Mouse (Mus musculus): ENCODE measurements around the gene Mogs.

Mogs gene

GRCm38 (mm10) chr6:83147280-83147679 lies 32.0 kb downstream of the Mogs start:
- no peak for DNase-seq (ENCODE audit: low read depth, low spot score)

DNA sequence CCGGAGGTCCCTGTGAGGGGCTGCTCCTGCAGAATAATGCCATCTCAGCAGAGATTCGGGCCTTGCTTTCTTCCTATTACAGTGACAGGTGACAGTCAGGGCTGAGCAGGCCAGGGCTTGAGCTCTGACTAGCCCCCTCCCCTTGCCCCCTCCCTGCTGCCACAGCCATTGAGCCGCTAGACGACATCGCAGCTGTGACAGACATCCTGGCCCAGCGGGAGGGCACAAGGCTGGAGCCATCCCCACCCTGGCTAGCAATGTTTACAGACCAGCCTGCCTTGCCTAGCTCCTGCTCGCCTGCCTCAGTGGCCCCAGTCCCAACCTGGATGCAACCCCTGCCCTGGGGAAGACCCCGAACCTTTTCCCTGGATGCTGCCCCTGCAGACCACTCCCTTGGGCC lies 36.4 kb downstream of the Mogs start:
- no peak for DNase-seq (ENCODE audit: low read depth, low spot score)

DNA sequence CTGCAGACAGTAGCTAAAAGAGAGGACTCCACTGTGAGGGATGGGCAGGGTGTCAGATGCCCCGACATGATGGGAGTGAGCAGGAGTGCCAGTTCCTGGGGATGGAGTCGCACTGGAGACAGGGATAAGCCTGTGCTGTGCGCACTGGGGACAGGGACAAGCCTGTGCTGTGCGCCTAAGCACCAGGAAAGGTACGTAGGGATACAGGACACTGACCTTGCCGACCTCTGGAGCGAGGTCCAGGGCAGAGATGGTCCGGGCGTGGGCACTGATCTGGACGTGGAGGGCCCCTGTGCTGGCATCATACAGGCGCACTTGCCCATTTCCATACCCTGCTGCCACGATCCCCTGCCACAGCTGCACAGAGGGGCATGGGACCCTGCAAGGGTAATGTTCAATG lies 37.7 kb downstream of the Mogs start:
- no peak for DNase-seq (ENCODE audit: low read depth, low spot score)

DNA sequence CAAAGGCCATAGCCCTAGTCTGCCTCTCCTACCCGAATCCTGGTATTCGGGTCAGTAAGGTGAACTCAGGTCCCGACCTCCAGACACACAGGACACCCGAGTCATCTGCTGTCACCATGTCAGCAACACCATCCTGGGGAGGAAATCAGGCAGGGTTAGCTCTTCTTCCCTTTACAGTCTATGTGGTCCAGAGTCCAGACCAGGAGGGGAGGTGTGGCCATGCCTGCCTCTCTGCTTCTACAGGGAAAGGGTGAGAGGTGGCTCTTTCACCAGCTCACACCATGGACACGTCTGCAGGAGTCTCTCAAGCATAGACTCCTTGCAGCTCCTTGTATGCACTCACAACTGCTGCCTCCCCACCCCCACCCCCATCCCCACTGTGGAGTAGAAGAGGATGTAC lies 38.2 kb downstream of the Mogs start:
- no peak for DNase-seq (ENCODE audit: low read depth, low spot score)

DNA sequence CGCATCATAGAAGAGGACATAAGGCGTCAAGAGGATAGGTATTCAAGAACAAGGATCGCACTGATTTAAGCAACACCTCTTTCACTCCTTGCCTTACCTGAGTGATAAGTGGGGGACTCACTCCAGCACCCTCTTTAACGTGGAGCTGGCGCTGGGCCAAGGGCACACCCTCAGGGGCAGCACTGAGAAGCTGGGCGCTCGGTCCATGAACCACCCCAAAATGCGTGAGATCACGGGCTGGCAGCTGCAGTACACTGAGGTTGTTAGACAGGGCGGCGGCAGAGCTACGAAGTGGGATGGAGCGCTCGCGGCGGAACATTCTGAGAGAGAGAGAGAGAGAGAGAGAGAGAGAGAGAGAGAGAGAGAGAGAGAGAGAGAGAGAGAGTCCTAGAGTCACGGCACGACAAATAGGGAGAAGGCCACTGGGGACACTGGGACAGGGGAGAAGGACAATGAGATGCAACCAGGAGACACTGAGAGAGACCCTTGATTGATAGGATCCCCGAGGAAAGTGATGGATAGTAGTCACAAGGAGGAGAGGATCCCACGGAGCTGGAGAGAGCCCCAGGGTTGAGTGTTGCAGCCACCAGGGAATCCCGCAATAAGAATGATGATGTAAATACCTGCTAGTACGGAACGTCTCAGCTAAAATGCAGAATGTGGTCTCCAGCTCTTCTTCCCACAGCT lies 40.4 kb downstream of the Mogs start:
- DNase-seq (ENCODE audit: low read depth, low spot score): peak; percentile 31

DNA sequence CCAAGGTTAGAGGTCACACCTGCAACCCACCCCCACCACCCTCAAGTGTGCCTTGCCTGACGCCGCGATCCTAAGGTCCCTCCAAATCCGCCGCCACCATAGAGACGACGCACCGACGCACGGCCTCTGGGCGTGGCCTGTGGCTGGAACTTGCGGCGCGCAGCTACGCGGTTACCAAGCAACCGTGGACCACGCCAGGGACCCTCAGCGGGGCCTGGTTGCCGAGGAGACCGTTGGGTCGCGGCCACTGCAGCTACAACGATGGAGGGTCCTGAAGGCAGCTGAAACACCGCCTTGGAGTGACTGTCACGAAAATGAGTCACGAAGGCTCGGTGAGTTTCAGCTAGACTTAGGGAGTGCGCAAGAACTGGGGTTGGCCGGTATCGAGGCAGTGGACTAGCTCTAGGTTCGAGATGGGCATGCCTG lies 41.0 kb downstream of the Mogs start, which contains the start of the genes Wdr54 and 1700003E16Rik:
Gene Wdr54 (minus strand): TSS at position 139 of the 426 bp plus-strand sequence.
Gene 1700003E16Rik (plus strand): TSS at position 146 of the 426 bp plus-strand sequence.
- peak; percentile 73 for DNase-seq (ENCODE audit: low read depth, low spot score)

- peak; percentile 84 for DNase-seq (ENCODE audit: low read depth, low spot score)
Measured at GRCm38 (mm10) chr6:83159456-83159855, 44.2 kb downstream of the Mogs start.

DNA sequence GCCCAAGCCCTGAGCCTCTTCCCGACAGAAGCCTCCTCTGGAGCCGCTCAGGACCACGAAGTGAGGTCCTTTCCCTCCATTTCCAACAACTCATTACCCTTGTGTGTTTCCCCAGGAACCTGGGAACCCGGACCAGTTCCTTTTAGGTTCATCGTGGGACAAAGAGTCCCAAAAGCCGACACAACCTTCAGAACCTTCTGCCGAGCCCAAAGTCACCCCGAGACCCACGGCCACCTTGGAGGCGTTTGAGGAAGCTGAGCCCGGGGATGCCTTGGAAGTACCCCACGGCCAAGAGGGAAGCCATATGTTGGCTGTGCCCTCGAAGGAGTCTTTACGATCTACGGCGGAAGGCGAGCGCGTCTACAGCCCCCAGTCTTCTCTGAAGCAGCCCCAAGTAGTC lies 46.1 kb downstream of the Mogs start:
- no peak for DNase-seq (ENCODE audit: low read depth, low spot score)

GRCm38 (mm10) chr6:83161921-83162641 lies 46.8 kb downstream of the Mogs start:
- peak; percentile 27 for DNase-seq (ENCODE audit: low read depth, low spot score)

GRCm38 (mm10) chr6:83162701-83163100 lies 47.4 kb downstream of the Mogs start:
- DNase-seq (ENCODE audit: low read depth, low spot score): peak; percentile 85

GRCm38 (mm10) chr6:83165026-83165606 lies 49.8 kb downstream of the Mogs start:
- no peak for DNase-seq (ENCODE audit: low read depth, low spot score)

GRCm38 (mm10) chr6:83165607-83166242 lies 50.4 kb downstream of the Mogs start, which contains the start of gene Dctn1:
Gene Dctn1, plus strand, starts transcription at chr6:83165920.
- DNase-seq (ENCODE audit: low read depth, low spot score): peak; percentile 96

DNA sequence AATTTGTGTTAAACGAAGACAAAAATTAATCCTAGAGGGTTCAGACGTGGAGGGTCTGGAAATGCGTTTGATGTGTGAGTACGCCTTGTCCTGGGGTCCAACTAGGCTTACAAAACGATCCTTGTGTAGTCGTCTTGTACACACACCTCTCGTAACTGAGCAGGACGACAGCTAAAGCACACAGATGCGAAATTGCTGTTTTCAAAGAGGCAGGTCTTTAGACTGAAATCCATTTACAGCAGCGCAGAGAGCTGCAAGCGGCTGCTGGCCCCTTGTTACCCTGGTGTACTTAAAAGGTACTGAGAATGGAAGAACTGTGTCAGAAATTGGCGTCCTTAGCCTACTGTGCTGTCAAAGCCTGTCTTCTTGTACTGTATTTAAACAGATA lies 50.9 kb downstream of the Mogs start:
- DNase-seq (ENCODE audit: low read depth, low spot score): peak; percentile 64

Data from CD4-positive, CD25-positive, alpha-beta regulatory T cell, adult 2 months (primary cell).